Mouse (Mus musculus) embryo, embryonic 9.5 days (tissue): ENCODE data around the gene Lmf1.
A peak's percentile ranks its signal among the peaks of the same experiment; 100 is the strongest.

ENCODE experiments used
- DNase-seq: peaks from one replicate; pipeline ENCODE4 v3.0.0-alpha.2; 2017; ENCODE audit errors: extremely low spot score

The Lmf1 gene

DNA sequence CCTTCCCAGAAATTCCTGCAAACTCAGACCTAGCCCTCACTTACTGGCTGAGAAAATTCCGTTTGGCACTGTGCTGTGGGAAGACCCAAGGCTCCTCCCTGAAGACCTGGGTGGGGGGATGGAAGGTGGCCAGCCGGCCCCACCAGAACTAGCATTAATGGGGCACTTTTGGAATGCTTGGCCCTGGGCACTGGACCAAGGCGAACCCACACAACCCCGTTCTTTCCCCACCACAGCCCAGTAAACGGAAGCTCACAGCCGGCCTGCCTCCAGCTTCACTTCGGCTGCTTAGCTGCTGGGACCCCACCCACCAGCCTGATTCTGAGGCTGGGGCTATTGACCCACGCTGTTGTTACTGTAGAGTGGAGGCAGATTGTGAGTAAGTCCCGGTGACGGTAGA, 10.7 kb upstream of the Lmf1 start:
- no peak for DNase-seq

- no peak for DNase-seq
Observed at GRCm38 (mm10) chr17:25568880-25569279, 10.0 kb upstream of the Lmf1 start.

DNA sequence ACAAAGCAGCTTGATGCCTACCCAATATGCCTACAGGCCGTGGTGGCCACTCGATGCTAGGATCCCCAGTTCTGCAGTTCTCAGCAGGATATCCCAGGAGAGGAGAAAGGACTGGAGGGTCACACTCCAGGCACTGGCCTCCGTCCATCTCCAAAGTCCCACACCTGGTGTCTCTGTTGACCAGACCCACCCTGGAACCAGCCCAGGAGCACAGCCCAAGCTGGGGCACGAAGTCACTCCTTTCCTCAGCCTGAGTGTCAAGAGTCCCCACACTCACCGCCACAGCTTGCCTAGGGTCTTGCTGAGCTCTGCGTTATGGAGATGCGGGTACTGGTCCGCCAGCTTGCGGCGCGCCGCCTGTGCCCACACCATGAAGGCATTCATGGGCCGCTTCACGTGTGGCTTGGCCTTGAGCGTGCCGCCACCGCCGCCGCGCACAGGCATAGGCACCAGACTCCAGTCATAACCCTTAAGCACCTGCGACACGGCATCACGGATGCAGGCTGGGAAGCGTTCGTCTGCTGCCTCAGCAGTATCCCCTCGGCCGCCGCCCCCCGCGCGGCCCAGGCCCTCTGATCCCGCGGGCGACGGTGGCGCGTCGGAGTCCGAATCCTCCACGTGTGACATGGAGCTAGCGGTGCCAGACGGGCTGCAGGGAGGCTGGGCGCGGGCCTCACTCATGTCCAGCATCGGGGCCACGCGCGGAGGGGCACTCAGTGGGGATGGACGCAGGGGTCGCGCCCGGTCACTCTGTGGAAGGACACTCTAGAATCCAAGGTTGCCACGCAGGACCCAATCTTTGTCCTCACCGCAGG, 8.8 kb upstream of the Lmf1 start:
- DNase-seq, result no peak

GRCm38 (mm10) chr17:25570648-25571452, 8.0 kb upstream of the Lmf1 start, which contains the start of gene Sox8:
Gene Sox8 (minus strand): TSS chr17:25570686.
- peak; percentile 95 for DNase-seq

DNA sequence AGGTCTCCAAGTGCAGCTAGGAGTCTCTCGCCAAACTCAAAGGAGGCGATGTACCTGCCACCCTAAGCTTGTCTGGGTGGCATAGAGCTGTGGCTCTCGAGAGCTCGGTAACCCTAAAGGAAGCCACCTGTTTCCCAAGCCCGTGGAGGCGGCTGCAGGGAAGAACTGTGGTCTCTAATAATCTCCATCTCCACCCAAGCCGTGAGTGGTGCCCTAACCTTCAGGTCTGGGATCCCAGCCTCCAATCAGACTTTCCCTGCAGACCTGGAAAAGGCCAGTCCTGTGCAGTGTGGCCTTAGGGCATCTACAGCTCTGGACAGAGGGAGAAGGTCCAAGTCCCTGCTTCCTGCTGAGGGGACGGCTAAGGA, 7.4 kb upstream of the Lmf1 start:
- DNase-seq, result no peak

DNA sequence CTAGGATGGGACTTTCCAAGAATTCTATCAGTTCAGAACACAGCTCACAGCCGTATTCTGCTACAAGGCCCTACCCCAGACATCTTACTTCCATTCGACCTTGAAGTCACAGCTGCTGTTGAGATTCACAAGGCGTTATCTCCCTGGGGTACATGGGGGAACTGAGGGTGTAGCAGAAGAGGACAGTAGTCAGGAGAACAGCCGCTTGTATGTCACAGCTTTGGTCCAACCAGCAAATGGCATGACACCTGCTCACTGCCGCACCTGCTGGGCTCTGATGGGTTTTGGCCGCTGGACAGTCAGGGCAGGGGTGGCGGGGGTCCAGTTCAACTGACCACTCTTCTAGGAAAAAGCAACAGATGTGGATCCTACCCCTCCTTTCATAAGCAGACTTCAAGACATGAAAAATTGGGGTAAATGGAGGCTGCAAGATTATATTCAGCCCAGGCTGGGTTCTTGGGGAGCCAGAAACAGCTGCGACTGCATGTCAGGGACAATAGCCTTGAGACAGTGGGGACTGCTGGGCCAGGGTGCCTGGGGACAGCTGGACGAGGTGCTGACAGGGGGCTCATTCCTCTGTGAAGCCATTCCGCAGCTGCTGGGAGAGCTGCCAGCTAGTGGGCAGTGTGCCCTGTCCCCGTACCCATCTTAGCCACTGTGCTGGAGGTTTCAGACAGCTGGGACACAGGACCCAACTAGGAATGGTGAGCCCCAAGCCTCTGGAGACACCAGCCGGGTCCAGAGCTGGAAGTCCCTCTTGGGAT, 3.5 kb upstream of the Lmf1 start:
- DNase-seq, result no peak

GRCm38 (mm10) chr17:25576034-25576433, 2.9 kb upstream of the Lmf1 start:
- DNase-seq, result no peak

DNA sequence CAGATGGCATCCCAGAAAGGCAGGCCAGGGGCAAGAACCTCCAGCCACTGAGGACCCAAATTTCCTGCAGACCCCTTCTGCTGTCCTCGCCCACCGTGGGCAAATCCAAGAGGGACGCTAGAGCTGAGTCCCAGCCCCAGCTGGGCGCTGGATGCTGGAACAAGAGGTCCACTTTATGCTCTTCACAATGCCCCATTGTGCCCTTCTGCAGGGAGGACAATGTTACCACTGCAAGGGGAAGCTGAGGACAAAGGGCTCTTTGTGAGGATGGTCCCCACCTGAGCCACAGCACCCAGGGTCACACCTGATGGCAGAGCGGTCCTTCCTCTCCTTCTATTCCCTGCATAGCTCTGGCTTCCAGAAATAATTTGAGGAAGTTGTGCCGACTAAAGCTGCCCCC, 1.6 kb upstream of the Lmf1 start:
- no peak for DNase-seq

- DNase-seq, result no peak
Observed at GRCm38 (mm10) chr17:25577702-25578101, 1.2 kb upstream of the Lmf1 start.

GRCm38 (mm10) chr17:25579332-25580047, 605 bp downstream of the Lmf1 start:
- DNase-seq, result no peak

DNA sequence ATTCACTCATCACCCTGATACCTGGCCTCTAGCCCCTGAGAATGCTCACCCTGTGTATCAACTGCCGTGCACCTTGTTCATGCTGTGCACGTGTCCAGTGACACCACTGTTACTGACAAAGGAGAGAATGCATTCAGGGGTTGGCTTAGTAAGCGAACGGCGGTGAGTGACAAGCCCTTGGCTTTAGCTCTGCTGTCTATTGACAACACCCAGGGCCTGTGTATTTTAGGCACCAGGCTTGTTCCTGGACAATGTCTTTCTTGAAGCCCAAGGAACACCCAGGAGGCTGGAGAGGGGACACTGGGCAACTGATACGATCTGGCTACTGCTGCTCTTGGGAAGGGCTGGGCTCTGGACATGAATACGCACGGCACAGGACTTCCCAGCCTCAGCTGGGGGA, 3.2 kb downstream of the Lmf1 start:
- DNase-seq, result no peak

DNA sequence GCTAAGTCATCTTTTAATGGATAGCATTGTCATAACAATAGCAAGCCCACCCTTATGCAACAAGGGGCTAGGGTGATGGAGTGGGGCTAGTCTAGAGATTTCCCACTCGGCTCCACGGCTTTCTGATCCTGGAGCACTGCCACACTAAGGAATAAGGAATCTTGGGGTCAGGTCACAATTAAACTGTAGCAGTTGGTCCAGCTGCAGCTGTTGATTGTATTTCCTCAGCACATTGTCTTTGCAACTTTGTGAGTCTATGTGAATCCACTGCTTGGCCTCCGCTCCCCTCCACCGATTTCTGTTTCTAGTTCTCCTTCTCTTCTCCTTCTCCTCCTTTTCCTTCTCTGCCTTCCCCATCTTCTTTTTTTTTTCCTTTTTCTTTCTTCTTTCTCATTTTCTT, 4.2 kb downstream of the Lmf1 start:
- no peak for DNase-seq

DNA sequence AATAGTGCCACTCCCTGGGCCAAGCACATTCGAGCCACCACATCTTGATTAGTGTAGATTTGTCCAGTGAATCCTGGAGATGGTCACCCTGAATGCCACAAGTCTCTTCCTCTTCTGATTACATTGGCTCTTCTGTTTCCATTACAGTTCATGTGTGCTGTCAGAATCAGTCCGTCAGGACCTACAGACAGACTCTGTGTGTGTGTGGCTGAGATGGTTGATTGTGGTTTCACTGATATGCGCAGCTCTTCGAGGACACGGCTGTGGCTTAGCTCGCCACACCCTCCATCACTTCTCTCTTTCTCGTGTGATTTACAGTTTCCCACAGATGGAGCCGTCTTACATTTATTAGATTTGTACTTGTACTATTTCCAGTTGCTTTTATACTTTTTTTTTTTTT, 5.0 kb downstream of the Lmf1 start:
- DNase-seq, result no peak

DNA sequence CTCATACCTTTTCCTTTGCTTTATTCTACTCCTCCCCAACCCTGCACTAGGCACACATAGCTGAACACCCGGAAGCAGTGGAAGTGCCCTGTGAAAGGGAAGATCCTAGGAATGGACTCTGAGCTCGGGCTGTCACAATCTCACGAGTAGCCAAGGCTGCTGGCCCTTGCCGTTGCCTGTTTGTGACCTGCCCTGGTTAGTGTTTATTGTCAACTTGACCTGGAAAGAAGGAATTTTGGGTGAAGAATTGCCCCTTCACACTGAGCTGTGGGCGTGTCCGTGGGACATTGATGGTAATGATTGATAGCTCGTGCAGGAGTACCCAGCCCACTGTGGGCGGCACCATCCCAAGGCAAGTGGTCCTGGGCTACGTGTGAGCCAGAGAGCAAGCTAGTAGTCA, 5.8 kb downstream of the Lmf1 start:
- no peak for DNase-seq

GRCm38 (mm10) chr17:25590068-25590467, 11.2 kb downstream of the Lmf1 start:
- no peak for DNase-seq

DNA sequence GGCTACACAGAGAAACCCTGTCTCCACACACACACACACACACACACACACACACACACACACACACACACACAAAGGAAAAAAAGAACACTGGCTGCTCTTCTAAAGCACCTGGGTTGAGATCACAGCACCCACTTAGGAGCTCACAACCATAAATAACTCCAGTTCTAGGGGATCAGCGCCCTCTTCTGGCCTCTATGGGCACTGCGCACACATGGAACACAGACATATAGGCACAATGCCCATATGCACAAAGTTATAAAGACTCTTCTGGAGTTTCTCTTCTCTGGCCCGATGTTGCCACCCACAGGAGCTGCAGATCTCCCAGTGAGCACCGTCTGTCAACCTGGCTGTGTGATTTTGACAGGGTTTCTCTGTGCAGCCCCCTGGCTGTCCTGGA, 12.1 kb downstream of the Lmf1 start:
- DNase-seq, result no peak

- no peak for DNase-seq
Observed at GRCm38 (mm10) chr17:25592336-25592735, 13.5 kb downstream of the Lmf1 start.

GRCm38 (mm10) chr17:25593411-25594261, 14.8 kb downstream of the Lmf1 start:
- DNase-seq, result peak; percentile 58

DNA sequence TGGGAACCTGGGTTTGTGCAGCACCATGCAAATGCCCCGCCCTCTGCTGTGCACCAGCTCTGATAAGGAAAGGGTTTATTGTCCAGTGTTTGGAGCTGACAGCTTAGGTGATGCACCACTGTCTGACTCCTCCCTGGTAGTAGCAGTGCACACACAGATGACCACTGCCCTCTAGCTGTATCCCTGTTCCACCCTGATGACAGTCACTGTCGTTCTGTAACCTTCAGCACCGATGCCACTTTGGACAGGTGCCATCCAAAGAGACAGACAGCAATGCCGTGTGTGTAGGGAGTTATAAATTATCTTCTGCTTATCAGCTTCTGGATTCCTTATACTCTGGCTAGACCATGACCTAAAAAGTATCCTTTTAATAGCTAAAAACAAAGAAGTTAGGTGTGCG, 16.6 kb downstream of the Lmf1 start:
- no peak for DNase-seq

DNA sequence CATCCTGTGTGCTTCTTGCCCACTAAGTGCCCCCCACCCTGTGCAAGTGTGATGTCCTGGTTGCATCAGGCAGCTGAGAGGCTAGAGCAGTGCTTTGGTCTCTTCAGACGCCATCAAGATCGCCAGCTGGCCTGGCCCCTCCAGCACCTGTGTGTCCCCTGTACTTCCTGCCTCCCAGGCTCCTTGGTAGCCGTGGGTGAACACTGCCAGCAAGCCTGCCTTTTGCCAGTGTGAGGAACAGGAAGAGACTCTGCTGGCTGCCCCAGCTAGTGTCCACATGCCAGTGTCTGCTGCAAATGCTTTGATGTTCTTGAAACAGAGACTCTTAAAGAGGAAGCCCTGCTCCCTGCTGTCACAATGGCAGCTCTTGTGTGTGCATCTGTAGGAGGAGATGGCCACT, 18.7 kb downstream of the Lmf1 start:
- DNase-seq, result no peak

DNA sequence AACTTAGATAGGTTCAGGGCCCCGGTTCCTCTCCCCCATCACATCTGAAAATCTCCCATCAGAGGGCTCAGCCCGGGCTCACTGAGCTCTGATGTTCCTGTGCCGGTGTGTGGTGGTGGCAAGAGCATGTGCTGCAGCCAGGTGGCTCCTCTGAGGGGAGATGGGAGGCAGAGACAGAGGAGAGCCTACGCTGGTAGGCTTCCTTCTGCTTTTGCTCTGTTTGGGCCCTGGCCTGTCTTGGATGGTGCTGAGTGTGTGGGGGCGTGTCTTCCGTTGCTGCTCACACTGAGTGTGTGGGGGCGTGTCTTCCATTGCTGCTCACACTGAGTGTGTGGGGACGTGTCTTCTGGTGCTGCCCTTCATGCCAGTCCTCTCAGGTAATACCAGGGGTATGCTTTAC, 23.5 kb downstream of the Lmf1 start:
- DNase-seq, result no peak
